Mouse (Mus musculus) bone marrow macrophage, adult 2 months (primary cell): ENCODE measurements at regions not wholly inside any gene's neighbourhood (a gene's known extent, or its start where the extent isn't known, plus 50 kb on each side); places are given as distances from the start of the nearest gene placed in this dataset.

Experiments
- CTCF ChIP-seq: IDR thresholded peaks from 2 replicates; pipeline ENCODE4 v1.5.1; 2012; ENCODE audit warnings: low read depth, mild to moderate bottlenecking, low read length, moderate library complexity
- POLR2A ChIP-seq: IDR thresholded peaks from 2 replicates; pipeline ENCODE4 v1.6.1; 2012; ENCODE audit warnings: mild to moderate bottlenecking, low read depth, low read length, borderline replicate concordance

GRCm38 (mm10) chr15:68496438-68496837 lies 1995.7 kb upstream of the Lrrc6 start:
- no peak for TF ChIP-seq CTCF
- TF ChIP-seq POLR2A = no peak
